Mouse (Mus musculus): ENCODE data around the gene 5530401A14Rik. TPM values are rescaled to one million over a fixed set of nuclear protein-coding genes. Genes with fewer than 3 reads are reported as not detected.

Gene 5530401A14Rik
- not detected in 2 replicates for polyA plus RNA-seq (2015; fragmentation: Nextera tagmentation; extraction: Ambion mirVana)

DNA sequence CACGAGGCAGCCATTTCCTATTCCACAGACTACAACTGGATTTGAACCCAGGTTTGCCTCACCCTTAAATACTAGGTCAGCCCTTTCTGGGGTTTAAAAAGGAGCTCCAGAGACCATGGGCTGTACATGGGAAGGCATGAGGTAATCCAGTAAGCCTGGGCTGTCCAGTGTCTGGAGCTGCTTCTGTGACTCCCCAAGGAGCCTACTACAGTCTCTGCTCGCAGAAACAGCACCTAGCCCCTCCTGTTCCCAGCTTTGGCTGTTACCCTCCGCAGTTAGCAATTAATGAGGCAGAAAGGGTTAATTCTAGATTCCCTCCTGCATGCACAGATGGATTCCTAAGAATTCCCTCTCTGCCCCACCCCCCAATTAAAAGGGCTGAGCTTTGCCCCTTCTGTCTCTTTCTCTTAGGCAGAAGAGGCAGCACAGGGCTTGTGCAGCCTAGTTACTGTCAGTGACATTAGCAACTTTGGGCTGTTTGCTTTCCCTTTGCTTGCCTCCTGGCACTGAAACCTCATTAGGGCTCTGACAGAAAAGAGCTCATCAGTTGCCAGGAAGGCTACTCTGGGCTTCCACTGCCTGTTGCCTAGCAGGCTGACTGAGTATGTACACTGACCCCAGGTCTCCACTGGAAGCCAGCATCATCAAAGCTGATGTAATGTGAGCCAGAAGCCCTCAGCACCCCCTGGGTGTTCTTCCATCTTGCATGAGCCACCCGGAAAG lies at the start of gene 5530401A14Rik:
Gene 5530401A14Rik (plus strand): TSS at position 424 of the 723 bp plus-strand sequence.
- H3K27me3 ChIP-seq: no peaks in the 10 kb centered on the region
- H3K4me1 ChIP-seq (replicated peaks): no peaks in the 10 kb centered on the region; the same call in 1 of the 2 replicates
- H3K36me3 ChIP-seq: no peaks in the 10 kb centered on the region
- H3K9me3 ChIP-seq (replicated peaks): no peaks in the 10 kb centered on the region
- H3K4me3 ChIP-seq: no peak within 1 kb of the TSS
- no peak within 1 kb of the TSS for H3K4me2 ChIP-seq
- H3K27ac ChIP-seq: no peak within 1 kb of the TSS
- ATAC-seq (replicated peaks; ENCODE audit: insufficient number of reproducible peaks, insufficient read depth, low FRiP score, low read depth): no peak
- 46% methylated on average over 4 of the region's 4 CpGs for WGBS
- H3K9ac ChIP-seq: no peak within 1 kb of the TSS

DNA sequence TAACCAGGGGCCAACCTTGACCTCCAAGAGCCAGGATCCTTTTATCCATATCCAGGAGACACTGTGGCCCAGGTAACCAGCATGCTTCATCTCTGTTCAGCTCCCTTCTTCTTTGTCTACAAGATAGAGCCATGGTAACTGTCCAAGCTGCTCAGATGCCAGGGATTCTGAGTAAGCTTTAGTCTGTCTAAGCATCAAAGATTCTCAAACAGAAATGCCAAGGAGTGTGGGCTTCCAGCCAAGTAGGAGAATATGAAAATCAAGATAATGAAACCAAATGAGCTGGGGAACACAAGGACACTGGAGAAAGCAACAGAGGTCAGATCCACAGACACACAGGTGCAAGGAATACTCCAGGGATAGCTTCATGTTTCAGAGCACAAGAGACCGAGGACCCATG lies 45.7 kb upstream of the 5530401A14Rik start:
- H3K4me3 ChIP-seq: no peak overlapping the region

DNA sequence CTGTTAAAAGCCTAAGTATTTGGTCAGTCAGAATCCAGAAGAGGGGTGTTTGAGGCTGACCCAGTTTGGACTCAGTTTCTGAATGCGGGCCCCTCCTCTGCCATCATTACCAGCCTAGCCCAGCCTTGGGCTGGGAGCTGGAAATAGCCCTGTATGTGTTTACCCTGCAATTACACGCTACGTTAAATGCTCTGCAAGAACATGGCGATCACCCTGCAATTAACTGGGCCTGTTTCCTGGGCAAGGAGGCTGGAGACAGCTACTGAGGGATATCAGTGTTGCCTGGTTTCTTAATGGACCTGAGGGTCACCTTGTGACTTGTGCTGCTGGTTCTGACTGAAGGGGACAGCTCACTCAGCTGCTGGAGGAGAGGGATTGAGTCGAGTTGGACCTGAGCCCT lies 43.9 kb upstream of the 5530401A14Rik start:
- Histone ChIP-seq H3K27ac (no peak overlapping the region), H3K4me1 (replicated peaks) (no peaks in the 10 kb centered on the region), H3K4me2 (no peak overlapping the region), H3K36me3 (no peaks in the 10 kb centered on the region), H3K27me3 (no peaks in the 10 kb centered on the region), H3K4me3 (no peak overlapping the region), H3K9ac (no peak overlapping the region), H3K9me3 (replicated peaks) (no peaks in the 10 kb centered on the region)
- 71% methylated on average over 5 of the region's 5 CpGs for WGBS
- no peak for ATAC-seq (replicated peaks; ENCODE audit: insufficient number of reproducible peaks, insufficient read depth, low FRiP score, low read depth)

More for the DNA sequence above, 45.7 kb upstream of the 5530401A14Rik start:
- Histone ChIP-seq H3K4me2 (no peak overlapping the region), H3K36me3 (no peaks in the 10 kb centered on the region), H3K27me3 (no peaks in the 10 kb centered on the region), H3K9me3 (replicated peaks) (no peaks in the 10 kb centered on the region), H3K9ac (no peak overlapping the region), H3K27ac (no peak overlapping the region), H3K4me1 (replicated peaks) (no peaks in the 10 kb centered on the region)
- ATAC-seq (replicated peaks; ENCODE audit: insufficient number of reproducible peaks, insufficient read depth, low FRiP score, low read depth): no peak
- 76% methylated on average over 1 of the region's 1 CpGs for WGBS

DNA sequence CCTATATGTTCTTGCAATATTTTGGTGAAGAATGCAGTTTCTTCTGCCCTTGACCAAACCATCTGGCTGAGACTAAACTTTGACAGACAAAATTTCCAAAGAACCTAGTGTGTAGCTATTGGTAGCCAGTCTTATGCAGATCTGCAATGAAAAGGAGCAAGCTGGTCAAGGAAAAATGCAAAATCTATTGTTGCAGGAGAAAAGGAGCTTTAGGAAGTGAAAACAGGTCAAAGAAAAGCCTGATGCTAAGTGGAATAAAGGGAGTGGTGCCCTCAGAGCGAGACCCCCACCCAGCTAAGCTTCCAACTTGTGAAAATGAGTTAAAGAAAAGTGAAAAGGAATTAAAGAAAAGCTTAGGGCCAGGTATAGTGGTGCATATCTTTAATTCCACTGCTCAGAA lies 28.1 kb upstream of the 5530401A14Rik start:
- H3K4me1 ChIP-seq (replicated peaks): no peaks in the 10 kb centered on the region
- H3K27ac ChIP-seq: no peak overlapping the region
- no peak for ATAC-seq (replicated peaks; ENCODE audit: insufficient number of reproducible peaks, insufficient read depth, low FRiP score, low read depth)
- H3K9ac ChIP-seq: no peak overlapping the region
- H3K4me3 ChIP-seq: no peak overlapping the region
- WGBS: 62% methylated on average over 1 of the region's 1 CpGs
- no peaks in the 10 kb centered on the region for H3K36me3 ChIP-seq
- H3K9me3 ChIP-seq (replicated peaks): no peaks in the 10 kb centered on the region
- H3K4me2 ChIP-seq: no peak overlapping the region
- H3K27me3 ChIP-seq: no peaks in the 10 kb centered on the region

DNA sequence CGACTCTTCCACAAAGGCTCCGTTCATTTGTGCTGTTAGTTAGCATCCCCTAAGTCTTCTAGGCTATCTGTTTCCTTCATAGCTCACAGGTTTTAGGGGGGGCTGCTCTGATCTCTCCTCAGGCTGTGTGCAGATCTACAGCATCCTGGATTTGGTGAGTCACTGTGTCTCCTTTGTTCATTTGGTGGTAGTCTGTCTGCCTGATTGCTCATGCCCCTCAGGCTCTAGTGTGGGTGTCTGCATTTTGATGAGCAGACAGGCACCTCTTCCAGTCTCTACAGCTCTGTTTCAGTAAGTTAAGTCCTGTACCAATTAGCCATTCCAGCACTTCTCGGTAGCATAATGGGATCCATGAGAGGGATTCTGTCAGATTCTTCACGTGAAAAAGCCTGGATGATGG lies 22.0 kb upstream of the 5530401A14Rik start:
- Histone ChIP-seq H3K36me3 (no peaks in the 10 kb centered on the region), H3K9me3 (replicated peaks) (no peaks in the 10 kb centered on the region), H3K4me2 (no peak overlapping the region), H3K4me1 (replicated peaks) (no peaks in the 10 kb centered on the region), H3K27ac (no peak overlapping the region), H3K27me3 (no peaks in the 10 kb centered on the region), H3K4me3 (no peak overlapping the region), H3K9ac (no peak overlapping the region)
- no peak for ATAC-seq (replicated peaks; ENCODE audit: insufficient number of reproducible peaks, insufficient read depth, low FRiP score, low read depth)
- 72% methylated on average over 4 of the region's 4 CpGs for WGBS

GRCm38 (mm10) chr11:81841001-81841400 lies 19.5 kb upstream of the 5530401A14Rik start:
- Histone ChIP-seq H3K9ac (no peak overlapping the region), H3K27me3 (no peaks in the 10 kb centered on the region), H3K4me1 (replicated peaks) (no peaks in the 10 kb centered on the region), H3K4me3 (no peak overlapping the region), H3K27ac (no peak overlapping the region), H3K9me3 (replicated peaks) (no peaks in the 10 kb centered on the region), H3K36me3 (no peaks in the 10 kb centered on the region), H3K4me2 (no peak overlapping the region)
- ATAC-seq (replicated peaks; ENCODE audit: insufficient number of reproducible peaks, insufficient read depth, low FRiP score, low read depth): no peak
- WGBS: 45% methylated on average over 2 of the region's 2 CpGs

- Histone ChIP-seq H3K27me3 (no peaks in the 10 kb centered on the region), H3K4me3 (no peak overlapping the region), H3K4me1 (replicated peaks) (no peaks in the 10 kb centered on the region), H3K4me2 (no peak overlapping the region), H3K36me3 (no peaks in the 10 kb centered on the region), H3K27ac (no peak overlapping the region), H3K9me3 (replicated peaks) (no peaks in the 10 kb centered on the region), H3K9ac (no peak overlapping the region)
- WGBS: 58% methylated on average over 5 of the region's 5 CpGs
- ATAC-seq (replicated peaks; ENCODE audit: insufficient number of reproducible peaks, insufficient read depth, low FRiP score, low read depth): no peak
These were observed 15.3 kb upstream of the 5530401A14Rik start for GRCm38 (mm10) chr11:81845010-81845685.

GRCm38 (mm10) chr11:81845686-81846036 lies 14.8 kb upstream of the 5530401A14Rik start:
- no peaks in the 10 kb centered on the region for H3K27me3 ChIP-seq
- no peak overlapping the region for H3K4me3 ChIP-seq
- no peaks in the 10 kb centered on the region for H3K9me3 ChIP-seq (replicated peaks)
- 84% methylated on average over 3 of the region's 3 CpGs for WGBS
- no peaks in the 10 kb centered on the region for H3K4me1 ChIP-seq (replicated peaks)
- ATAC-seq (replicated peaks; ENCODE audit: insufficient number of reproducible peaks, insufficient read depth, low FRiP score, low read depth): no peak
- H3K36me3 ChIP-seq: no peaks in the 10 kb centered on the region
- H3K27ac ChIP-seq: no peak overlapping the region
- no peak overlapping the region for H3K4me2 ChIP-seq
- H3K9ac ChIP-seq: no peak overlapping the region

GRCm38 (mm10) chr11:81847773-81848490 lies 12.5 kb upstream of the 5530401A14Rik start:
- no peak overlapping the region for H3K4me2 ChIP-seq
- H3K27ac ChIP-seq: no peak overlapping the region
- WGBS: 45% methylated on average over 1 of the region's 1 CpGs
- no peaks in the 10 kb centered on the region for H3K27me3 ChIP-seq
- H3K4me3 ChIP-seq: no peak overlapping the region
- no peak overlapping the region for H3K9ac ChIP-seq
- no peak for ATAC-seq (replicated peaks; ENCODE audit: insufficient number of reproducible peaks, insufficient read depth, low FRiP score, low read depth)
- no peaks in the 10 kb centered on the region for H3K9me3 ChIP-seq (replicated peaks)
- H3K4me1 ChIP-seq (replicated peaks): no peaks in the 10 kb centered on the region
- H3K36me3 ChIP-seq: no peaks in the 10 kb centered on the region

DNA sequence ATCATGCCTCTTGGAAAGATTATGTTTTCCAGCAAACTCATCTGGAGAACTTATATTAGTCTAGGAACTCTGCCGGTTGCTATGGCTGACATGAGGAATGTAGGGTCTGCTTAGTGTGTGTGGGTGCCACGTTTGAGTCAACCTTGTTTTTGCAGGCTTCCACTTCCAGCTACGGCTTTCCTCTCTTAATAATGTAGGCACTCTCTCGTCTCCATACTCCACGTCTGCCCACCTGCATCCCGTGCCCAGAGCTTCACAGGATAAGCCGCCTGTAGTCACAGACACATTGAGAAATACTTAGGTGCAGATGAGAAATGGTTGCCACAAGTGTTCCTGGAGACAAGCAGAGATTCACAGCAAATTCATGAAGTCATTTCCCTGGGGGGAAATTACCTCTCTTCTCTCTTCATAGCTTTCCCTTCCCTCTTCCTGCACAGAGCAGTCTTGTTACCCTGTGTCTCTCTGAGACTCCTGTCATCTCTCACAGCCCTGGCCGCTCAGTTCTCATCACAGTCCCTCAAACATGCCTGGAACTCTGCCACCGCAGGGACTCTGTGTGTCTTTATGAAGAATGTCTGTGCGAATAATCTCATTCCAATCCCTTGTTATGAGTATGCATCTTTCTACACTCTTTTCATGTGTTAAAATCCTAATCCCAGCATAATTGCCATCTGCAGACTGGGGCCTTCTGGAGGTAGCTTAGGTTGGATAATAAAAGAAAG lies 5.3 kb downstream of the 5530401A14Rik start:
- H3K27me3 ChIP-seq: no peaks in the 10 kb centered on the region
- no peak overlapping the region for H3K4me2 ChIP-seq
- 58% methylated on average over 10 of the region's 10 CpGs for WGBS
- no peak overlapping the region for H3K27ac ChIP-seq
- H3K9ac ChIP-seq: no peak overlapping the region
- no peak for ATAC-seq (replicated peaks; ENCODE audit: insufficient number of reproducible peaks, insufficient read depth, low FRiP score, low read depth)
- H3K36me3 ChIP-seq: no peaks in the 10 kb centered on the region
- H3K9me3 ChIP-seq (replicated peaks): no peaks in the 10 kb centered on the region
- H3K4me3 ChIP-seq: no peak overlapping the region
- no peaks in the 10 kb centered on the region; the same call in 1 of the 2 replicates for H3K4me1 ChIP-seq (replicated peaks)
